Mouse (Mus musculus): Measurements from ENCODE around the gene F3.

GRCm38 (mm10) chr3:121684963-121685362 lies 38.4 kb upstream of the F3 start:
- no peak for TF ChIP-seq ELF1 (IDR thresholded peaks at IDR 0.05; ENCODE audit: low read depth, low read length)
- TF ChIP-seq CTCF (conservative IDR thresholded peaks at IDR 0.05 in 1 of 2, IDR thresholded peaks at IDR 0.05 in 1 of 2; ENCODE audit: low read depth in 2 of 2, low read length in 2 of 2) = no peak
- TF ChIP-seq POLR2A (IDR thresholded peaks at IDR 0.05; ENCODE audit: low read depth, low read length) = no peak
- no peak for TF ChIP-seq TBP (conservative IDR thresholded peaks at IDR 0.05; ENCODE audit: low read depth, low read length)
- no peak for TF ChIP-seq HCFC1 (IDR thresholded peaks at IDR 0.05; ENCODE audit: low read depth, low read length)
- TF ChIP-seq MAX (IDR thresholded peaks at IDR 0.05; ENCODE audit: low read length) = no peak
- TF ChIP-seq NELFE (IDR thresholded peaks at IDR 0.05; ENCODE audit: low read depth, low read length) = no peak
- TF ChIP-seq ZMIZ1 (IDR thresholded peaks at IDR 0.05; ENCODE audit: low read depth, low read length) = no peak
- TF ChIP-seq POLR2AphosphoS2 (IDR thresholded peaks at IDR 0.05; ENCODE audit: low read depth, low read length) = no peak
- no peak for TF ChIP-seq ETS1 (conservative IDR thresholded peaks at IDR 0.05; ENCODE audit: low read depth, low read length)
- no peak for TF ChIP-seq RAD21 (IDR thresholded peaks at IDR 0.05; ENCODE audit: low read depth, low read length)
- TF ChIP-seq MAFK (IDR thresholded peaks at IDR 0.05; ENCODE audit: insufficient replicate concordance, low read length) = no peak
- TF ChIP-seq EP300 (IDR thresholded peaks at IDR 0.05; ENCODE audit: low read length) = no peak
- TF ChIP-seq CHD2 (IDR thresholded peaks at IDR 0.05; ENCODE audit: low read length) = no peak
